Mouse (Mus musculus) liver, postnatal 0 days (tissue): Measurements from ENCODE around the gene Mus81.

Experiments
- CTCF ChIP-seq: sonication (generic); IDR thresholded peaks from 2 replicates; pipeline ENCODE4 v1.5.1; 2016; ENCODE audit warnings: antibody characterized with exemption, low read depth
- EP300 ChIP-seq: IDR thresholded peaks from 2 replicates; pipeline ENCODE4 v1.6.1; 2016; ENCODE audit warnings: antibody characterized with exemption, low read depth, mild to moderate bottlenecking

DNA sequence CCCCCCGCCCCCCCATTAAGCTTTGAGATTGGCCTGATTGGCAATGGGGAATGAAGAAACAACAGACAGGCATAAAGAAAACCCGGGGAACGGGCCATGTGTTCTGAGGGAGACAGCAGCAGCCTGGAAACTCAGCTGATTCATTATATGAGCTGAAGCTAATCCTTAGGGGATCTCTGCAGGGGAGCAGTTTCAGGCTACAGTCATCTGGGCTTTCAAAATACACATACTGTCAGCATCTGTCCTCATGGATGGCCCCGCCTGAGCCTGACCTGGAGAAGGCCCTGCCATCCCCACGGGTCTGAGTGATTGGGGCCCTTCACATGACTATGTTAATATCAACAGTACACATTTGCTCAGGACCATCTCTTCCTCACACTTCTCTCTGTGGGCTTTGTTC lies 16.4 kb downstream of the Mus81 start:
- TF ChIP-seq CTCF (no peak), EP300 (no peak)
